Mouse (Mus musculus): Measurements from ENCODE around the gene Pld5.

Gene Pld5

GRCm38 (mm10) chr1:176274667-176275610, at the start of gene Pld5:
Pld5 (minus strand) TSS chr1:176275312.
- DNase-seq, result peak; percentile 72

GRCm38 (mm10) chr1:176315063-176315462, 40.0 kb upstream of the Pld5 start:
- DNase-seq, result no peak

- no peak for DNase-seq
Measured at GRCm38 (mm10) chr1:176310174-176310573, 35.1 kb upstream of the Pld5 start.

- DNase-seq, result no peak
Measured at GRCm38 (mm10) chr1:176289396-176289795, 14.3 kb upstream of the Pld5 start.

GRCm38 (mm10) chr1:176275611-176275980, 484 bp upstream of the Pld5 start:
- no peak for DNase-seq

GRCm38 (mm10) chr1:176248717-176249030, 26.4 kb downstream of the Pld5 start:
- DNase-seq, result no peak

GRCm38 (mm10) chr1:176247885-176248716, 27.0 kb downstream of the Pld5 start:
- no peak for DNase-seq

GRCm38 (mm10) chr1:176239199-176239598, 35.9 kb downstream of the Pld5 start:
- DNase-seq, result no peak

GRCm38 (mm10) chr1:176223794-176224193, 51.3 kb downstream of the Pld5 start:
- no peak for DNase-seq

- peak; percentile 82 for DNase-seq
Measured at GRCm38 (mm10) chr1:176223196-176223595, 51.9 kb downstream of the Pld5 start.

- DNase-seq, result no peak
Measured at GRCm38 (mm10) chr1:176218217-176218616, 56.9 kb downstream of the Pld5 start.

- DNase-seq, result peak; percentile 87
Measured at GRCm38 (mm10) chr1:176213645-176214221, 61.4 kb downstream of the Pld5 start.

GRCm38 (mm10) chr1:176212922-176213644, 62.0 kb downstream of the Pld5 start:
- no peak for DNase-seq

- DNase-seq, result peak; percentile 51
Measured at GRCm38 (mm10) chr1:176210803-176211202, 64.3 kb downstream of the Pld5 start.

- peak; percentile 47 for DNase-seq
Measured at GRCm38 (mm10) chr1:176208014-176208413, 67.1 kb downstream of the Pld5 start.

GRCm38 (mm10) chr1:176202360-176202759, 72.8 kb downstream of the Pld5 start:
- DNase-seq, result no peak

GRCm38 (mm10) chr1:176197036-176197766, 77.9 kb downstream of the Pld5 start:
- DNase-seq, result peak; percentile 97

GRCm38 (mm10) chr1:176196341-176196740, 78.8 kb downstream of the Pld5 start:
- no peak for DNase-seq

- DNase-seq, result no peak
Measured at GRCm38 (mm10) chr1:176194727-176195126, 80.4 kb downstream of the Pld5 start.

GRCm38 (mm10) chr1:176183991-176184390, 91.1 kb downstream of the Pld5 start:
- DNase-seq, result no peak

- no peak for DNase-seq
Measured at GRCm38 (mm10) chr1:176174971-176175370, 100.1 kb downstream of the Pld5 start.

- DNase-seq, result peak; percentile 82
Measured at GRCm38 (mm10) chr1:176167784-176168183, 107.3 kb downstream of the Pld5 start.

Measured in cerebellum, adult 9-11 months (tissue).